Mouse (Mus musculus) gastrocnemius, postnatal 36 days (tissue): ENCODE measurements at regions not wholly inside any gene's neighbourhood (a gene's known extent, or its start where the extent isn't known, plus 50 kb on each side); places are given as distances from the start of the nearest gene placed in this dataset.

Experiments used
- DNase-seq, 2 experiments: peaks; one replicate each; pipeline ENCODE4 v3.0.0; 2022
- intact Hi-C: fragments of 180-260 bp; cut with DNase I; formaldehyde crosslinking; loops from one replicate; pipeline ENCODE4 v1.15.1; 2025

GRCm38 (mm10) chr7:130015375-130016014 is 423.8 kb downstream of the Wdr11 start:
- intact Hi-C loops, result no loop called here
- DNase-seq, result no peak

- no peak for DNase-seq
- intact Hi-C loops, result no loop called here
Observed at GRCm38 (mm10) chr7:130016015-130016874, 424.6 kb downstream of the Wdr11 start.

- intact Hi-C loops, result no loop called here
- DNase-seq, result no peak
Observed at GRCm38 (mm10) chr7:130018891-130019290, 427.2 kb downstream of the Wdr11 start.

GRCm38 (mm10) chr7:130028945-130029344 is 437.3 kb downstream of the Wdr11 start:
- no peak for DNase-seq
- intact Hi-C loops, result no loop called here

GRCm38 (mm10) chr7:130030711-130031110 is 439.0 kb downstream of the Wdr11 start:
- intact Hi-C loops, result no loop called here

GRCm38 (mm10) chr7:130036235-130036634 is 444.6 kb downstream of the Wdr11 start:
- intact Hi-C loops, result no loop called here
- no peak for DNase-seq

More at GRCm38 (mm10) chr7:130030711-130031110, 439.0 kb downstream of the Wdr11 start:
- no peak for DNase-seq

GRCm38 (mm10) chr7:130036845-130037572 is 445.3 kb downstream of the Wdr11 start:
- intact Hi-C loops, result no loop called here
- peak; percentile 8 to 19 for DNase-seq

- no peak for DNase-seq
- intact Hi-C loops, result no loop called here
Observed at GRCm38 (mm10) chr7:130037573-130037925, 445.9 kb downstream of the Wdr11 start.

GRCm38 (mm10) chr7:130040596-130040995 is 448.9 kb downstream of the Wdr11 start:
- DNase-seq, result no peak
- intact Hi-C loops, result no loop called here

- intact Hi-C loops, result no loop called here
- DNase-seq, result no peak
Observed at GRCm38 (mm10) chr7:130041402-130041965, 449.8 kb downstream of the Wdr11 start.

- intact Hi-C loops, result no loop called here
- no peak for DNase-seq
Observed at GRCm38 (mm10) chr7:130042296-130042910, 450.7 kb downstream of the Wdr11 start.

- intact Hi-C loops, result no loop called here
- DNase-seq, result no peak
Observed at GRCm38 (mm10) chr7:130043397-130044234, 452.0 kb downstream of the Wdr11 start.

- no peak for DNase-seq
- intact Hi-C loops, result no loop called here
Observed at GRCm38 (mm10) chr7:130044235-130044553, 452.5 kb downstream of the Wdr11 start.

- DNase-seq, result no peak
- intact Hi-C loops, result no loop called here
Observed at GRCm38 (mm10) chr7:130044581-130044980, 452.9 kb downstream of the Wdr11 start.

GRCm38 (mm10) chr7:130046086-130046485 is 454.4 kb downstream of the Wdr11 start:
- no peak for DNase-seq
- intact Hi-C loops, result no loop called here

- intact Hi-C loops, result no loop called here
- DNase-seq, result no peak
Observed at GRCm38 (mm10) chr7:130047293-130048034, 455.8 kb downstream of the Wdr11 start.

- intact Hi-C loops, result no loop called here
- no peak for DNase-seq
Observed at GRCm38 (mm10) chr7:130048106-130048772, 456.6 kb downstream of the Wdr11 start.

- DNase-seq, result no peak
- intact Hi-C loops, result no loop called here
Observed at GRCm38 (mm10) chr7:130049461-130049860, 457.8 kb downstream of the Wdr11 start.

GRCm38 (mm10) chr7:130050120-130050519 is 458.5 kb downstream of the Wdr11 start:
- intact Hi-C loops, result no loop called here

More at GRCm38 (mm10) chr7:130050120-130050519, 458.5 kb downstream of the Wdr11 start:
- DNase-seq, result no peak
